Mouse (Mus musculus): ENCODE data around the gene Xylt1. TPM values are rescaled to one million over a fixed set of nuclear protein-coding genes. Genes with fewer than 3 reads are reported as not detected.

The Xylt1 gene
- polyA plus RNA-seq, 3 experiments from 2014 or later, result 2.2 to 3.6 (median 2.8) TPM

GRCm38 (mm10) chr7:117521369-117521768, 140.6 kb downstream of the Xylt1 start:
- ATAC-seq, result peak; percentile 89

- ATAC-seq, result no peak
Measured at GRCm38 (mm10) chr7:117522092-117522635, 141.4 kb downstream of the Xylt1 start.

- no peak for ATAC-seq
Measured at GRCm38 (mm10) chr7:117524430-117525214, 143.8 kb downstream of the Xylt1 start.

- ATAC-seq, result no peak
Measured at GRCm38 (mm10) chr7:117525678-117526077, 144.9 kb downstream of the Xylt1 start.

- no peak for ATAC-seq
Measured at GRCm38 (mm10) chr7:117526570-117526969, 145.8 kb downstream of the Xylt1 start.

GRCm38 (mm10) chr7:117529787-117530655, 149.2 kb downstream of the Xylt1 start:
- no peak for ATAC-seq

GRCm38 (mm10) chr7:117532651-117533050, 151.9 kb downstream of the Xylt1 start:
- ATAC-seq, result no peak

GRCm38 (mm10) chr7:117533164-117533563, 152.4 kb downstream of the Xylt1 start:
- no peak for ATAC-seq

GRCm38 (mm10) chr7:117539931-117540330, 159.2 kb downstream of the Xylt1 start:
- no peak for ATAC-seq

GRCm38 (mm10) chr7:117540413-117540812, 159.6 kb downstream of the Xylt1 start:
- no peak for ATAC-seq

- no peak for ATAC-seq
Measured at GRCm38 (mm10) chr7:117541056-117541455, 160.3 kb downstream of the Xylt1 start.

- ATAC-seq, result no peak
Measured at GRCm38 (mm10) chr7:117541681-117542080, 160.9 kb downstream of the Xylt1 start.

- ATAC-seq, result no peak
Measured at GRCm38 (mm10) chr7:117543041-117543440, 162.3 kb downstream of the Xylt1 start.

GRCm38 (mm10) chr7:117544126-117544525, 163.3 kb downstream of the Xylt1 start:
- ATAC-seq, result no peak

- ATAC-seq, result no peak
Measured at GRCm38 (mm10) chr7:117548301-117548700, 167.5 kb downstream of the Xylt1 start.

- no peak for ATAC-seq
Measured at GRCm38 (mm10) chr7:117550916-117551549, 170.3 kb downstream of the Xylt1 start.

- no peak for ATAC-seq
Measured at GRCm38 (mm10) chr7:117553228-117553627, 172.4 kb downstream of the Xylt1 start.

GRCm38 (mm10) chr7:117555735-117556134, 175.0 kb downstream of the Xylt1 start:
- ATAC-seq, result no peak

- ATAC-seq, result no peak
Measured at GRCm38 (mm10) chr7:117558166-117558565, 177.4 kb downstream of the Xylt1 start.

GRCm38 (mm10) chr7:117559051-117559450, 178.3 kb downstream of the Xylt1 start:
- ATAC-seq, result no peak

- ATAC-seq, result no peak
Measured at GRCm38 (mm10) chr7:117563939-117564499, 183.2 kb downstream of the Xylt1 start.

- no peak for ATAC-seq
Measured at GRCm38 (mm10) chr7:117564627-117565026, 183.8 kb downstream of the Xylt1 start.

Data from inflammation-experienced regulatory T-cells, adult 6 months (primary cell).